Mouse (Mus musculus) stomach, postnatal 0 days (tissue): ENCODE results near the gene Rsph1. TPM values are rescaled to one million over a fixed set of nuclear protein-coding genes. Genes with fewer than 3 reads are reported as not detected.

Experiments used
- ATAC-seq: fragments of 200-750 bp; cut with Nextera tagmentation; 2 replicates; pipeline ENCODE4 v1.8.0; 2017; ENCODE audit not compliant: low FRiP score, low TSS enrichment
- DNase-seq: peaks from one replicate; pipeline ENCODE4 v3.0.0-alpha.2; 2016; ENCODE audit warnings: low spot score
- H3K27ac ChIP-seq: fragments of 300-500 bp; sonication (generic); replicated peaks from 2 replicates; pipeline ENCODE4 v1.5.1; 2014; ENCODE audit warnings: mild to moderate bottlenecking, control low read depth
- H3K27me3 ChIP-seq: fragments of 300-500 bp; sonication (generic); 2 replicates; pipeline ENCODE4 v1.6.1; 2014; ENCODE audit warnings: low read length; ENCODE audit not compliant: control insufficient read depth, insufficient read depth
- H3K36me3 ChIP-seq: fragments of 300-500 bp; sonication (generic); 2 replicates; pipeline ENCODE4 v1.6.1; 2014; ENCODE audit warnings: low read length, mixed read lengths; ENCODE audit not compliant: control insufficient read depth, insufficient read depth
- H3K4me1 ChIP-seq: fragments of 300-500 bp; sonication (generic); replicated peaks from 2 replicates; pipeline ENCODE4 v1.6.1; 2014; ENCODE audit warnings: antibody characterized with exemption; ENCODE audit not compliant: control insufficient read depth, insufficient read depth
- H3K4me2 ChIP-seq: fragments of 300-500 bp; sonication (generic); replicated peaks from 2 replicates; pipeline ENCODE4 v1.6.1; 2014; ENCODE audit warnings: low read depth, mild to moderate bottlenecking, control low read depth, moderate library complexity
- H3K4me3 ChIP-seq: fragments of 300-500 bp; sonication (generic); 2 replicates; pipeline ENCODE4 v1.5.1; 2014; ENCODE audit warnings: low read depth, low read length, control low read depth
- H3K9ac ChIP-seq: fragments of 300-500 bp; sonication (generic); 2 replicates; pipeline ENCODE4 v1.6.1; 2014; ENCODE audit warnings: mild to moderate bottlenecking, low read length, control low read depth, mixed read lengths
- H3K9me3 ChIP-seq: fragments of 300-500 bp; sonication (generic); 2 replicates; pipeline ENCODE4 v1.6.1; 2016; ENCODE audit warnings: low read length; ENCODE audit not compliant: control insufficient read depth
- CTCF ChIP-seq: IDR thresholded peaks from 2 replicates; pipeline ENCODE4 v1.5.1; 2016; ENCODE audit warnings: antibody characterized with exemption, low read depth, mild to moderate bottlenecking, moderate library complexity
- EP300 ChIP-seq: optimal IDR thresholded peaks from 2 replicates; pipeline ENCODE3; 2016; ENCODE audit warnings: antibody characterized with exemption
- whole genome bisulfite sequencing: fragments of 180-500 bp; shearing (Covaris S2); extraction: QIAGEN DNeasy Blood & Tissue Kit; methylation state at CpG from one replicate; pipeline ENCODE4 v1.1.7; 2014; 5-methylcytosine and 5-hydroxymethylcytosine counted together
- polyA plus RNA-seq: library from polyadenylated mRNA; unstranded; fragments of >200 nt; fragmentation: Nextera tagmentation; extraction: Ambion mirVana; gene quantifications from 2 replicates; pipeline ENCODE4 v1.2.1, GENCODE M21; 2015

The Rsph1 gene
- polyA plus RNA-seq, 1 experiment from 2014 or later = 0.87 TPM

DNA sequence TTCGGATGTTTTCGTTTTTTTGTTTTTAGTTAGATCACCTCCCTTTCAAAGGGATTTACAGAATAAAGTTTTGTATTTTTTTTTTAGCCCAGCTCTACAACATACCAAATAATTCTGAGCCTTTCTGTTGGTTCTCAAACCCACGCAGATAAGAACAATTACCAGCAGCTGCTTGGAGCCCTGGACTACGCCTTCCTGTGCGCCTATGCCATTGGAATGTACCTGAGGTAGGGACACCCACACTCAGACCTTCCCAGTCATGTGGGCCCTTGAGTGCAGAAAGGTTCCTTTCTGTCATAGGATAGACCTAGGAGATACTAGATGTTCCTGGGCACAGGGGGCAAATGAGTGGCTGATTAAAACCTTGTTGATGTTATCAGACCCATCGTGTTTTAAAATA is 38.8 kb upstream of the Rsph1 start:
- no peaks in the 10 kb centered on the region for H3K9me3 ChIP-seq
- no peaks in the 10 kb centered on the region for H3K27me3 ChIP-seq
- peak overlapping the region; percentile 78 for H3K27ac ChIP-seq
- H3K9ac ChIP-seq = no peak overlapping the region
- TF ChIP-seq CTCF (no peak), EP300 (no peak)
- DNase-seq (peak; percentile 50), ATAC-seq (no peak)
- no peaks in the 10 kb centered on the region for H3K36me3 ChIP-seq
- H3K4me3 ChIP-seq = no peak overlapping the region
- no peak overlapping the region for H3K4me2 ChIP-seq
- 0 out of 2 replicates have a peak, but pooled peaks cover 3% of the 10 kb centered on the region for H3K4me1 ChIP-seq
- WGBS = 58% methylated on average over 6 of the region's 6 CpGs

DNA sequence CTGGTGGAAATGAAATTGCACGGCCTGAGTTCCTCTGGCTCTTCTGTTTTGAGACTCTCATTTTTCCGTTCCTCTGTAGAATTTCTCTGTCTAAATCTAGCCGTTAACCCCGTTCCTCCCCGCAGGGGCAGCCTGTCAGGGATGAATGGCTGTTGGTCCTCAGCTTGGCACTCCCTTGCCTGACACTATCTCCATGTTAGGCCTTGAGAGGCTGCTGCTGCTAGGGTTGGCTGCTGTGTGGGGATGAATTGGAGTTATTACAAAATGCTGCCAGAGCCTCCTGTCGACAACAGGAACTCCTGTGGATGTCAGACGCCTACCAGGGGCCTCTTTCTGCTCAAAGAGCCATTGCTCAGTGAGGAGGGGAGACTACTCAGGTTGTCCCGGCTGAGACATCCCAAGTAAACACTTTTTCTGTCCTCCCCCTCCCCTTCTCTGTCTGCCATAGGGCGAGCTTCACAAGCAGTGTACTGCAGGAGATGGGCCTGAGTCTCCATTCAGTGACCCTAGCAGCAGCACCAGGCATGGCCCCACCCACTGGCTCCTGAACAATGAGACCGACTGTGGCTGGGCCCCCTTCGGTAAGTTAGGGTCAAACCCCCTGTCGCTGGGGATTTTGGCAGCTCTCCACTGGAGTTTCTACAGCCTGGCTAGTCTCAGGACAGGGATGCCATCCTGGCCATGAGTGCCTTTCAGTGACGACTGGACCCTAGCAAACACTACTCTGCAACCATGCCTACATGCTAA is 38.0 kb upstream of the Rsph1 start:
- no peak overlapping the region for H3K4me2 ChIP-seq
- no peak overlapping the region for H3K9ac ChIP-seq
- no peaks in the 10 kb centered on the region for H3K9me3 ChIP-seq
- no peak overlapping the region for H3K4me3 ChIP-seq
- peak overlapping the region; percentile 78 for H3K27ac ChIP-seq
- H3K4me1 ChIP-seq = 0 out of 2 replicates have a peak, but pooled peaks cover 3% of the 10 kb centered on the region
- 34% methylated on average over 13 of the region's 13 CpGs for WGBS
- ATAC-seq = no peak
- no peaks in the 10 kb centered on the region for H3K36me3 ChIP-seq
- H3K27me3 ChIP-seq = no peaks in the 10 kb centered on the region
- no peak for DNase-seq
- TF ChIP-seq EP300 = no peak
- no peak for TF ChIP-seq CTCF

DNA sequence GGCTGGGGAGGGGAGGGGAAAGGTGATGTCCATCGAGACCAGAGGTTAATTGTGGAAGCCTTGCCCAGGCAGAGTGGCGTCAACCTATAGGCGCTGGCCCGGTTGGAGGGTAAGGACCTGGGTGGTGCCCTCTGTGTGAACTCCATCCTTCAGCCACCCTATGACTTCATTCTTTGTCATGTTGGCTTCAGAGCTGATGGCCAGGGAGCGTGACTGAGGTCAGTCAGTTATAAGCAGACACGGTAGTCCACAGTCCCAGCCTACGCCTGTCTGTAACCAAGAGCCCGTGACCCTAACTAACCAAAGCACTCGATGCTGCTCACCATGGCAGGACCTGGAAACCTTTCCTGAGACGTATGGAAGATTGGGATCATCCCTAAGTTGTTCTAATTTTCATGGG is 35.5 kb upstream of the Rsph1 start:
- no peak for TF ChIP-seq EP300
- no peak for TF ChIP-seq CTCF
- no peak overlapping the region for H3K4me2 ChIP-seq
- H3K9me3 ChIP-seq = no peaks in the 10 kb centered on the region
- H3K9ac ChIP-seq = no peak overlapping the region
- no peak overlapping the region; the same call in 1 of the 2 replicates for H3K27ac ChIP-seq
- H3K27me3 ChIP-seq = no peaks in the 10 kb centered on the region
- no peak overlapping the region for H3K4me3 ChIP-seq
- H3K4me1 ChIP-seq = 0 out of 2 replicates have a peak, but pooled peaks cover 3% of the 10 kb centered on the region
- DNase-seq = peak; percentile 38
- peak; percentile 67 for ATAC-seq
- WGBS = 80% methylated on average over 10 of the region's 10 CpGs
- H3K36me3 ChIP-seq = no peaks in the 10 kb centered on the region

DNA sequence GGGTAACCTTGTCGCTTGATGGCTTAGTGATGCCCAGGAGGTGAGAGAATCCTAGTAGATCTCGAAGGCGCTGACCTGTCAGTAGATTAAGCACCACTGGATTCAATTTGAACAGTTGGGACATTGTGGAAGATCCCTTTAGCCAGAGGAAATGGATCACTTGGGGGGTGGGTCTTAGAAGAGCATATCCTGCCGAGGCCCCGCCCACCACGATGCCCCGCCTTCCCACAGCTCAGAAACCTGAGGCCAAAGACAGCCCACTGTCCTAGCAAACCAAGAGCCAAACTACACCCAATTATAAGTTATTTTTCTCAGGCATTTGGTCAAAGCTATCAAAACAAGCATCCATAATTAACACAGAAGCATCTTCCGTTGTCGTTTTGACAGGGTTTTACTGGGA is 33.9 kb upstream of the Rsph1 start:
- H3K4me2 ChIP-seq = no peak overlapping the region
- H3K4me3 ChIP-seq = no peak overlapping the region
- no peaks in the 10 kb centered on the region for H3K27me3 ChIP-seq
- 0 out of 2 replicates have a peak, but pooled peaks cover 3% of the 10 kb centered on the region for H3K4me1 ChIP-seq
- TF ChIP-seq EP300 (no peak), CTCF (no peak)
- H3K9ac ChIP-seq = no peak overlapping the region
- no peak overlapping the region for H3K27ac ChIP-seq
- 76% methylated on average over 9 of the region's 9 CpGs for WGBS
- ATAC-seq = no peak
- H3K9me3 ChIP-seq = no peaks in the 10 kb centered on the region
- no peaks in the 10 kb centered on the region for H3K36me3 ChIP-seq
- no peak for DNase-seq

DNA sequence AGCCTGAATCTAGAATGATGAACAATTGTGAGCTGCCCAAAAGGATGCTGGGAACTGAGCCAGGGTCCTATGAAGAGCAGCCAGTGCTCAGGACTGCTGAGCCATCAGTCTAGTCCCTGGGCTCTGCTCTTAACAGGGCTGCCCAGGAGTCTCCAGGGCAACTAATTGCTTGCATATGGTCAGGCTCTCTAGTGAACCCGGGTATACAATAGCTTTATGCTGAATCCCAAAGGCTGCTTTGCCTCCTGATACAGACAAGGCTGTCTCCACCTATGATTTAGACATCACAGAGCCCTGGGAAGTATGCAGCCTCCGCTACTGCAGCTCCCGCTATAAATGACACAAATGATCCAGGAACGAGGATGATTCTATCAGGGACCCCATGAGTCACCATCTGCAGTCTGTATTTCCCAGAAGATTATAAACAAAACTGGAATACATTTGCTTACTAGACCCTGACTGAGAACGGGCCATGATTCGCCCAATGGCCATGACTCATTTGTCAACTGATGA is 32.2 kb upstream of the Rsph1 start:
- H3K36me3 ChIP-seq = no peaks in the 10 kb centered on the region
- DNase-seq (no peak), ATAC-seq (no peak)
- no peak overlapping the region for H3K4me3 ChIP-seq
- H3K4me1 ChIP-seq = 0 out of 2 replicates have a peak, but pooled peaks cover 2% of the 10 kb centered on the region
- no peak overlapping the region for H3K4me2 ChIP-seq
- H3K9me3 ChIP-seq = no peaks in the 10 kb centered on the region
- no peak overlapping the region for H3K9ac ChIP-seq
- TF ChIP-seq CTCF = no peak
- TF ChIP-seq EP300 = no peak
- H3K27ac ChIP-seq = 0 out of 2 replicates have a peak overlapping the region, but pooled peaks have one; percentile 1
- no peaks in the 10 kb centered on the region for H3K27me3 ChIP-seq
- WGBS = 44% methylated on average over 6 of the region's 6 CpGs

DNA sequence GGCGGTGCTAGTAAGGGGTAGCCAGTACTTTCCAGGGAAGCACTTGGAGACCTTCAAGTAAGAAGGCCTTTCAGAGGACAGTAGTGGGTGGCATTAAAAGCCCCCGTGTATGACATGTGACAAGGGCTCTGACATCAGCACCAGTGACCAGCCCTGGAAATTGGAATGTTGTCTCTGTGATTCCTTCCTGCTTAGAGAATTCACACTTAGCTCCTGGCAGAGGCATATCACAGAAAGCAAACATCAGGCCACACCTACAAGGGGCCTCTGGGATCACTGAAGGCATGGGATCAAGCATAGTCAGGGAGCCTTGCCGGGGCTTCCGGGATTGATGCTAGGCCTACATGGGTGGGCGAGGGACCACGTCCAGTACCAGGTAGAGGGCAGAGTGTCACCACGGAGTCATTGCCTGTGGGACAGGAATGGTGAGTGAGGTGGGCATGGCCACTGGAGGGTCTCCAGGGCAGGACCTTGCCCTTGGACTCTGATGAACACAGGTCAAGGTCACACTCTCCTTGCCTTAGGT is 31.2 kb upstream of the Rsph1 start:
- Histone ChIP-seq H3K36me3 (no peaks in the 10 kb centered on the region), H3K9me3 (no peaks in the 10 kb centered on the region), H3K27me3 (no peaks in the 10 kb centered on the region), H3K27ac (peak overlapping the region; percentile 61), H3K9ac (no peak overlapping the region), H3K4me2 (no peak overlapping the region), H3K4me1 (0 out of 2 replicates have a peak, but pooled peaks cover 2% of the 10 kb centered on the region), H3K4me3 (no peak overlapping the region)
- WGBS = 65% methylated on average over 7 of the region's 7 CpGs
- TF ChIP-seq CTCF (no peak), EP300 (no peak)
- ATAC-seq (peak; percentile 34), DNase-seq (peak; percentile 59)
